Mouse (Mus musculus) myocyte (in vitro differentiated cells): ENCODE results near the gene P4htm.

ENCODE experiments used
- CEBPB ChIP-seq: IDR thresholded peaks from 2 replicates; pipeline ENCODE4 v1.6.1; 2011; ENCODE audit warnings: mild to moderate bottlenecking, moderate library complexity; ENCODE audit not compliant: poor library complexity, insufficient read depth, severe bottlenecking
- E2F4 ChIP-seq: IDR thresholded peaks from one replicate; pipeline ENCODE4 v1.6.1; 2011; ENCODE audit warnings: mild to moderate bottlenecking, control low read depth, moderate library complexity; ENCODE audit not compliant: insufficient read depth
- MAX ChIP-seq: IDR thresholded peaks from one replicate; pipeline ENCODE4 v1.6.1; 2011; ENCODE audit warnings: low read depth, mild to moderate bottlenecking, control low read depth
- MYOD1 ChIP-seq, 3 experiments: IDR thresholded peaks; one replicate each; pipeline ENCODE4 v1.6.1; 2011; ENCODE audit warnings: control low read depth in 2 of 3, low read depth in 2 of 3, mild to moderate bottlenecking in 2 of 3, moderate library complexity in 1 of 3; ENCODE audit not compliant: insufficient read length in 2 of 3, control insufficient read depth in 1 of 3
- MYOG ChIP-seq, 3 experiments: IDR thresholded peaks; one replicate each; pipeline ENCODE4 v1.6.1; 2011; ENCODE audit warnings: control low read depth in 2 of 3, low read depth in 2 of 3, mild to moderate bottlenecking in 2 of 3; ENCODE audit not compliant: insufficient read length in 2 of 3, control insufficient read depth in 1 of 3, insufficient read depth in 1 of 3
- POLR2A ChIP-seq: IDR thresholded peaks from one replicate; pipeline ENCODE4 v1.6.1; 2011; ENCODE audit warnings: low read depth, mild to moderate bottlenecking, control low read depth, moderate library complexity; ENCODE audit not compliant: insufficient read length
- POLR2AphosphoS2 ChIP-seq: IDR thresholded peaks from one replicate; pipeline ENCODE4 v1.6.1; 2011; ENCODE audit warnings: low read depth, control low read depth; ENCODE audit not compliant: insufficient read length
- REST ChIP-seq: IDR thresholded peaks from one replicate; pipeline ENCODE4 v1.6.1; 2011; ENCODE audit warnings: mild to moderate bottlenecking, control low read depth, moderate library complexity; ENCODE audit not compliant: insufficient read depth, insufficient read length
- TCF12 ChIP-seq: IDR thresholded peaks from one replicate; pipeline ENCODE4 v1.6.1; 2011; ENCODE audit warnings: mild to moderate bottlenecking, control low read depth; ENCODE audit not compliant: poor library complexity, insufficient read depth, severe bottlenecking
- USF1 ChIP-seq: IDR thresholded peaks from one replicate; pipeline ENCODE4 v1.6.1; 2011; ENCODE audit warnings: low read depth, mild to moderate bottlenecking, control low read depth, moderate library complexity

GRCm38 (mm10) chr9:108567931-108568419 is 29.5 kb downstream of the P4htm start:
- peak; percentile 11 for TF ChIP-seq POLR2A
- no peak for TF ChIP-seq USF1
- TF ChIP-seq MYOG (IDR thresholded peaks at IDR 0.05; ENCODE audit: control insufficient read depth in 1 of 3, insufficient read depth in 1 of 3, insufficient read length in 2 of 3, low read depth in 2 of 3): peak in 2 of 3 experiments; percentile 62 to 82
- TF ChIP-seq CEBPB: no peak
- TF ChIP-seq MYOD1 (IDR thresholded peaks at IDR 0.05; ENCODE audit: control insufficient read depth in 1 of 3, insufficient read length in 2 of 3, low read depth in 2 of 3): peak in 2 of 3 experiments; percentile 73 to 84
- no peak for TF ChIP-seq POLR2AphosphoS2
- TF ChIP-seq TCF12: no peak
- TF ChIP-seq E2F4: no peak
- no peak for TF ChIP-seq MAX
- no peak for TF ChIP-seq REST
